Mouse (Mus musculus) hindbrain, embryonic 14.5 days (tissue): ENCODE data around the gene Olfr478. TPM values are rescaled to one million over a fixed set of nuclear protein-coding genes. Genes with fewer than 3 reads are reported as not detected.
"Not testable (repeated sequence)": the region's sequence is repeated elsewhere in the genome, so short reads cannot be mapped to it uniquely, and the experiment has no call there.

Experiments used
- ATAC-seq: fragments of 200-750 bp; cut with Nextera tagmentation; 2 replicates; pipeline ENCODE4 v1.8.0; 2017; ENCODE audit warnings: moderate number of reproducible peaks, mild to moderate bottlenecking, moderate TSS enrichment, moderate library complexity; ENCODE audit not compliant: low FRiP score
- DNase-seq: peaks from one replicate; pipeline ENCODE4 v3.0.0-alpha.2; 2015; ENCODE audit warnings: low spot score
- H3K27ac ChIP-seq: fragments of 300-500 bp; sonication (generic); 2 replicates; pipeline ENCODE4 v1.5.1; 2014; ENCODE audit warnings: mild to moderate bottlenecking, moderate library complexity
- H3K27me3 ChIP-seq: fragments of 300-500 bp; sonication (generic); 2 replicates; pipeline ENCODE4 v1.6.1; 2014; ENCODE audit warnings: mild to moderate bottlenecking, low read length, mixed read lengths; ENCODE audit not compliant: control insufficient read depth, insufficient read depth
- H3K36me3 ChIP-seq: fragments of 300-500 bp; sonication (generic); replicated peaks from 2 replicates; pipeline ENCODE4 v1.6.1; 2014; ENCODE audit not compliant: control insufficient read depth, insufficient read depth
- H3K4me1 ChIP-seq: fragments of 300-500 bp; sonication (generic); replicated peaks from 2 replicates; pipeline ENCODE4 v1.6.1; 2014; ENCODE audit warnings: antibody characterized with exemption, low read length, mixed read lengths; ENCODE audit not compliant: control insufficient read depth, insufficient read depth
- H3K4me2 ChIP-seq: fragments of 300-500 bp; sonication (generic); replicated peaks from 2 replicates; pipeline ENCODE4 v1.6.1; 2014; ENCODE audit warnings: mild to moderate bottlenecking, moderate library complexity
- H3K4me3 ChIP-seq: fragments of 300-500 bp; sonication (generic); replicated peaks from 2 replicates; pipeline ENCODE4 v1.5.1; 2014; ENCODE audit warnings: mild to moderate bottlenecking, low read length
- H3K9ac ChIP-seq: fragments of 300-500 bp; sonication (generic); 2 replicates; pipeline ENCODE4 v1.6.1; 2014
- H3K9me3 ChIP-seq: fragments of 300-500 bp; sonication (generic); 2 replicates; pipeline ENCODE4 v1.6.1; 2016; ENCODE audit warnings: low read length; ENCODE audit not compliant: control insufficient read depth
- whole genome bisulfite sequencing: fragments of 180-500 bp; shearing (Covaris S2); extraction: QIAGEN DNeasy Blood & Tissue Kit; methylation state at CpG from one replicate; pipeline ENCODE4 v1.1.7; 2014; 5-methylcytosine and 5-hydroxymethylcytosine counted together
- polyA plus RNA-seq: library from polyadenylated mRNA; unstranded; fragments of >200 nt; fragmentation: Nextera tagmentation; extraction: Ambion mirVana; gene quantifications from 2 replicates; pipeline ENCODE4 v1.2.1, GENCODE M21; 2014

Olfr478 gene
- polyA plus RNA-seq: not detected in 2 replicates

DNA sequence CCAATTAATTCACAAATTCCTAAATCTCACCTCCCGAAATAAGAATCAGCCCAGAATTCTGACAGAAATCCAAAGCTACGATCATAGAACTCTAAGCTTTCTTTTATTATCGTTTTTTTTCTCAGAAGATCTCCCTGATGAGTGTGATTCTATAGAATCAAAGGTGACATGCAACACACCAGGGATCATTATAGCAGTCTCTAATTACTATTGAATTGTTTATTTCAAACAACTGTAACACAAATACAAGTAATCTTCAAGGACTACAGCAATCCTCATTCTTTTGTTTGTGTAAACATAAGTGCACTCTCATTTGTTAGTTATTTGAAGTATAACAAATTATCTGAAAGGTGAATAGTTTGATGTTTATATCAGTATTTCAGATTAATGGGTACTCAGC lies at the start of gene Olfr478:
Gene Olfr478 (minus strand): TSS at position 101 of the 400 bp plus-strand sequence.
- 86% methylated on average over 3 of the region's 3 CpGs for WGBS
- H3K36me3 ChIP-seq: no peaks in the 10 kb centered on the region
- H3K9me3 ChIP-seq: no peaks in the 10 kb centered on the region
- H3K9ac ChIP-seq: no peak within 1 kb of the TSS
- no peak for ATAC-seq
- H3K27me3 ChIP-seq: no peaks in the 10 kb centered on the region
- DNase-seq: no peak
- H3K4me1 ChIP-seq: no peaks in the 10 kb centered on the region
- no peak within 1 kb of the TSS for H3K4me3 ChIP-seq
- H3K4me2 ChIP-seq: no peak within 1 kb of the TSS
- no peak within 1 kb of the TSS for H3K27ac ChIP-seq

- no peaks in the 10 kb centered on the region for H3K27me3 ChIP-seq
- H3K27ac ChIP-seq: no peak within 1 kb of the TSS
- no peaks in the 10 kb centered on the region for H3K36me3 ChIP-seq
- no peak for DNase-seq
- H3K4me3 ChIP-seq: no peak within 1 kb of the TSS
- H3K4me2 ChIP-seq: no peak within 1 kb of the TSS
- H3K9ac ChIP-seq: no peak within 1 kb of the TSS
- ATAC-seq: no peak
- no peaks in the 10 kb centered on the region for H3K4me1 ChIP-seq
- no peaks in the 10 kb centered on the region for H3K9me3 ChIP-seq
Observed at GRCm38 (mm10) chr7:108079555-108079954, 45.8 kb upstream of the Olfr478 start, which contains the start of gene Olfr481. Gene Olfr481 (plus strand): TSS chr7:108079855.

- WGBS: 90% methylated on average over 1 of the region's 1 CpGs
Observed at GRCm38 (mm10) chr7:108067246-108067645, 33.5 kb upstream of the Olfr478 start, which contains the start of gene Olfr480. Gene Olfr480 (minus strand): TSS chr7:108067346.

GRCm38 (mm10) chr7:108050393-108050792 lies 16.6 kb upstream of the Olfr478 start, which contains the start of gene Olfr479:
Gene Olfr479 (plus strand): TSS chr7:108050693.
- Histone ChIP-seq H3K9ac (no peak within 1 kb of the TSS), H3K4me3 (no peak within 1 kb of the TSS), H3K9me3 (no peaks in the 10 kb centered on the region), H3K36me3 (no peaks in the 10 kb centered on the region), H3K27ac (no peak within 1 kb of the TSS), H3K4me1 (no peaks in the 10 kb centered on the region), H3K27me3 (no peaks in the 10 kb centered on the region), H3K4me2 (no peak within 1 kb of the TSS)
- no peak for ATAC-seq
- DNase-seq: no peak
- 89% methylated on average over 2 of the region's 2 CpGs for WGBS

More at GRCm38 (mm10) chr7:108067246-108067645, 33.5 kb upstream of the Olfr478 start, which contains the start of gene Olfr480:
- Histone ChIP-seq H3K27me3 (no peaks in the 10 kb centered on the region), H3K4me2 (no peak within 1 kb of the TSS), H3K9ac (no peak within 1 kb of the TSS), H3K36me3 (no peaks in the 10 kb centered on the region), H3K4me3 (no peak within 1 kb of the TSS), H3K4me1 (no peaks in the 10 kb centered on the region), H3K9me3 (no peaks in the 10 kb centered on the region), H3K27ac (no peak within 1 kb of the TSS)
- DNase-seq (no peak), ATAC-seq (no peak)

DNA sequence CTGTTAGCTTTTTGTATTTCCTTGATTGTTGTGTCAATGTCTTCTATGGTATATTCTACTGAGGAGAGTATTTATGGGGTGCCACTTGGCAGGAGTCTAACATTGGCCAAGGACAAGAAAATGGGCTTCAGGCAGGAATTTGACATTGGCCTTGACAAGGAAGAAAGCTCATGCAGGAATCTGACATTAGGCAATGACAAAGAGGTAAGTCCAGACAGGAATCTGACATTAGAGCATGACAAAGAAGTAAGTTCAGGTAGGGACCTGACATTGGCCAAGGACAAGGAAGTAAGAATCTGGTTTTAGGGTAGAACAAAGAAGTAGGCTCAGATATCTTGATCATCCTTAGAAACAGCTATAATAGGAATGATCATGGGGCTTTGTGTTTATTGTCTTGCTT lies 19.5 kb downstream of the Olfr478 start:
- not testable (repeated sequence) for ATAC-seq, DNase-seq

DNA sequence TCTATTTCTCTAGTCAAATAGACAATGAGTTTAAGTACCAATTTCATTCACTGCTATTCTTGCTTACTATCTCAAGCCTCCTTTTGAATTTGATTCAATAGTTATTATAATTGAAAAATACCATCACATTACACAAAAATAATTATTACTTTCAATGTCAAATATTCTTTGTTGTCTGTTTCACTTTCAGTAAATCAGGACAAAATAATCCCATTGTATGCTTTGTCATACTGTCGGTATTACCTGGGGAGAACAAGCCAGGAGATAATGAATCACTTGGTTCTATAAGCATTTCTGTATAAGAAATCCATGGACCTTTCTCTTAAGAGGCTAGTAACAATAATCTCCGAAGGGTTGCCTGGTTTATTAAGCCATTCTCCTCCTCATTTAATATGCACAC lies 47.4 kb downstream of the Olfr478 start, which contains the start of gene Olfr477:
Gene Olfr477 (plus strand): TSS at position 301 of the 400 bp plus-strand sequence.
- Histone ChIP-seq H3K9ac (no peak within 1 kb of the TSS), H3K4me1 (no peaks in the 10 kb centered on the region), H3K27ac (no peak within 1 kb of the TSS), H3K4me2 (no peak within 1 kb of the TSS), H3K4me3 (no peak within 1 kb of the TSS), H3K27me3 (no peaks in the 10 kb centered on the region), H3K36me3 (no peaks in the 10 kb centered on the region), H3K9me3 (no peaks in the 10 kb centered on the region)
- 89% methylated on average over 2 of the region's 2 CpGs for WGBS
- ATAC-seq (no peak), DNase-seq (no peak)

More for the DNA sequence above, 19.5 kb downstream of the Olfr478 start:
- not testable (repeated sequence) for H3K4me2 ChIP-seq, H3K4me1 ChIP-seq, H3K4me3 ChIP-seq, H3K27me3 ChIP-seq, H3K36me3 ChIP-seq, H3K27ac ChIP-seq, H3K9me3 ChIP-seq, H3K9ac ChIP-seq

Other genes with a start within 250 kb of the Olfr478 start
- not detected in 2 replicates for gene Ovch2, start 232.8 kb downstream of the Olfr478 start, polyA plus RNA-seq
- gene Olfr467, start 221.7 kb downstream of the Olfr478 start, polyA plus RNA-seq: not detected in 2 replicates
- not detected in 2 replicates for gene Olfr469, start 208.4 kb downstream of the Olfr478 start, polyA plus RNA-seq
- not detected in 2 replicates for gene Olfr470, start 186.5 kb downstream of the Olfr478 start, polyA plus RNA-seq
- not detected in 2 replicates for gene Olfr472, start 136.1 kb downstream of the Olfr478 start, polyA plus RNA-seq
- gene Olfr473, start 103.5 kb downstream of the Olfr478 start, polyA plus RNA-seq: not detected in 2 replicates
- gene Olfr474, start 79.3 kb downstream of the Olfr478 start, polyA plus RNA-seq: not detected in 2 replicates
- gene Olfr476, start 69.2 kb downstream of the Olfr478 start, polyA plus RNA-seq: not detected in 2 replicates
- not detected in 2 replicates for gene Olfr477, start 47.3 kb downstream of the Olfr478 start, polyA plus RNA-seq
- not detected in 2 replicates for gene Olfr479, start 16.7 kb upstream of the Olfr478 start, polyA plus RNA-seq
- gene Olfr480, start 33.4 kb upstream of the Olfr478 start, polyA plus RNA-seq: not detected in 2 replicates
- not detected in 2 replicates for gene Olfr481, start 45.9 kb upstream of the Olfr478 start, polyA plus RNA-seq
- gene Olfr482, start 63.6 kb upstream of the Olfr478 start, polyA plus RNA-seq: 0.13 TPM in 1 of 2 replicates, not detected in the other
- gene Olfr483, start 66.9 kb upstream of the Olfr478 start, polyA plus RNA-seq: not detected in 2 replicates
- gene Olfr484, start 93.5 kb upstream of the Olfr478 start, polyA plus RNA-seq: not detected in 2 replicates
- not detected in 2 replicates for gene Olfr485, start 125.9 kb upstream of the Olfr478 start, polyA plus RNA-seq
- not detected in 2 replicates for gene Olfr486, start 138.8 kb upstream of the Olfr478 start, polyA plus RNA-seq
- gene Olfr487, start 180.6 kb upstream of the Olfr478 start, polyA plus RNA-seq: not detected in 2 replicates
- not detected in 2 replicates for gene Olfr488, start 224.4 kb upstream of the Olfr478 start, polyA plus RNA-seq